Mouse (Mus musculus) heart, adult 8-10 months (tissue): ENCODE measurements at regions not wholly inside any gene's neighbourhood (a gene's known extent, or its start where the extent isn't known, plus 50 kb on each side); places are given as distances from the start of the nearest gene placed in this dataset.
A peak's percentile ranks its signal among the peaks of the same experiment; 100 is the strongest.

ENCODE experiments used
- DNase-seq: peaks from one replicate; pipeline ENCODE4 v3.0.0; 2022; ENCODE audit warnings: low spot score

DNA sequence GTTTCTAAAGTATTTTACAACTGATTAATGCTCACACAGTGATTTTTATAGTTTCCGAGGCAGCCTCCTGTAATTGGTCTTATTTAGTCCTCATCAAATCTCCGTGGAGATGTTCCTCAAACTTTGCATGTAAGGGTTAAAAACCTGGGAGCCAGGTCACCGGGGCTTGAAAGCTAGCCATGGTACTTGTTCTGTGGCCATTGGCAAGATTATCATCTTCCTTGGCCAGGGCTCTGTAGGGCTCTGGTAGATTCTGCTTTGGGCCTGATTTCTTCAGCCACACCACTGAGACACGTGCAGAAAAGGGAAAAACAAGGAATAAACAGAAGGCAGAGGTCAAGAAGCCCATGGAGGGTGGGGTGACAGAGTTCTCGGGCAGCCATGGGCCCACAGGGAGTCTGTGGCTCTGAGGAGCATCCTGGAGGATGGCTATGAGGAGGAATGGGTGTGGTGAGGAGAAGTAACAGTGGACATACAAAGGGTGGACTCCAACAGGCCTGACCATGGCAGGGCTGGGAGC, 50.7 kb upstream of the Eps8l3 start:
- no peak for DNase-seq

DNA sequence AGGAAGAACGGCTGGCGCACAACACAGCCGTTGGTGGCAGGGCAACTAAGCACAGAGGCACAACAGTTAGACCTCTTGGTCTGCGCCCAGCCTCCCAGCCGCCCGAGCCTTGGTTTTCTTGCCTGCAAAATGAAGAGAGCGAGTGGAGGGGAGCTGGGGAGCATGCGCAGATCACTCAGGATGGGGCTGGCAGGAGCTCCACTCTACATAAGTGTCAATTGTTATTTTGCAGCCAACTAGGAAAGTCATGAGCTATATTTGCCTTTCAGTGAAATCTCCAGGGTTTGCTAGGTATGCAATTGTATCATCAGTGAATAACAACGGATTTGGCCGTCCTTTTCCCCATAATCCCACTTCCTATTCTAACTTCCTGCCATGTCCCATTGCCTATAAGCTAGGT, 51.6 kb upstream of the Eps8l3 start:
- peak; percentile 62 for DNase-seq

DNA sequence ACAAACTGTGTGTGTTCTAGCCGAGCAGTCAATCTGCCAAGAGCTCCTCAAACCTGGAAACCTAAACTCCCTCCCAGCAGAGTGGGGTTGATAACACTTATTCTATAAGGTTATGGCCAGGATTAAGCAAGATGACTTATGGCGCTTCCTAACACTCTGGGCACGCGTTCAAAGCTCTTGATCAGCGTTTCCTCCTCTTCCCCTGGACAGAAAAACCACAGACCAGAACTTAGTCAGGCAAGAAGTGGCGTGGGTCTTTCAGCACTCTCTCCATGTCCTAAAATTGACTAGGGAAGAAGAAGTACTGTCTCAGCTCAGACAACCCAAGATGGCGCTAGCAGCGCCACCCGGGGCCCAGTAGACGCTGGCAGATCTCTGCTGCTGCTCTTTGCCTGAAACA, 52.7 kb upstream of the Eps8l3 start:
- DNase-seq, result no peak

DNA sequence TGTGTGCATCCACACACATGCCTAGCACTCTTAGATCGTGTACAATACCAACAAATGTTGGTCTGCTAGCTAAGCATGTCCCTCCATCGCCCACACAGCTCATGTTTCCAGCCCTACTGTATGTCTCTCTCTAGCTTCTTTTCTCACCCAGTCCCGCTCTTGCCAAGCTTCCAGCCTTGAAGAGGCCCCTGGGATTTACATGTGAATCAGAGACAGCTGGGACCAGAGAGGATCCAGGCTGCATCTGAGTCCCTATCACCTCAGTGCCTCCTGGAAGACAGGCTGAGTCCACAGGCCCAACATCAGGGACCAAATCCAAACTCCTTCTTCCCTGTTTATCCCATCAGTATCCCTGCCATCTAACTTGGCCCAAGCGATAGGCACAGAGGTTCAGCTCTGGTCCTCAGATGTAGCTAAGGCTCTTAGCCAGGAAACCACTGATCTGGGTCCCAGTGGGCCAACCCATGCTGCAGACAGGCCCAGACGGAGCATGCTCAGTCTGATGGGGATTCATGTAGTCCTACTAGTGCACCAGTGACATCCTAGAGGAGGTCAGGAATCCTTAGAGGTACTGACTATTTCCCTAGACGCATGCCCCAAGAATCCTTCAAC, 53.3 kb upstream of the Eps8l3 start:
- no peak for DNase-seq

DNA sequence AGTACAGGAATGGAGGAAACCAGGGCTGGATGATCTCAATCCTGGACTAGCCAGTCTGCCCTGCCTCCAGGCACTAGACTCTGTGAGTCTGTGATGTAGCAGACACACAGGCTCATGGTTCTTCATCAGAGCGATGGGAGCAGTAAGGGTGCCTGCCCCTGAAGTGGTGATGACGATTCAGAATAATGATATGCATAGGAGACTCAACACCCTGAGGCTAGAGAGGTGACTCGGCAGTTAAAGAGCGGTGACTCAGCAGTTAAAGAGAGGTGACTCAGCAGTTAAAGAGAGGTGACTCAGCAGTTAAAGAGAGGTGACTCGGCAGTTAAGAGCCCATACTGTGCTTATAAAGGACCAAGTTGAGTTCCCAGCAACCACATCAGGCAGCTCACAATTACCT, 53.9 kb upstream of the Eps8l3 start:
- no peak for DNase-seq

DNA sequence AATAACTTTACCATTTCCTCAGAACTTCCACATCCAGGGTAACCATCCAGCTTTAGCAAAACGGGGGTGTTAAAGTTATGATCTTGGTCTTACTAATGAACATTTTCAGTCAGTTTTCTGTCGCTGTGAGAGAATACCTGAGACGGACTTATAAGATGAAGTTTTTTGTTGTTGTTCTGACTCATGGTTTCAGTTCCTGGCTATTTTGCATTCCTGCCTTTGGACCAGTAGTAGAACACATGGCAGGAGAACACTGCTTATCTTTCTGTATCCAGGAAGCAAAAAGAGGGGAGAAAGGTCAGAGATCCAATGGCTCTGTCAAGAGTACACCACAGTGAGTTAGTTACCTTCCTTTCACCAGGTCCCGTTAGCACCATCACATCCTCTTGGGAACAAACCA, 54.5 kb upstream of the Eps8l3 start:
- DNase-seq, result no peak

DNA sequence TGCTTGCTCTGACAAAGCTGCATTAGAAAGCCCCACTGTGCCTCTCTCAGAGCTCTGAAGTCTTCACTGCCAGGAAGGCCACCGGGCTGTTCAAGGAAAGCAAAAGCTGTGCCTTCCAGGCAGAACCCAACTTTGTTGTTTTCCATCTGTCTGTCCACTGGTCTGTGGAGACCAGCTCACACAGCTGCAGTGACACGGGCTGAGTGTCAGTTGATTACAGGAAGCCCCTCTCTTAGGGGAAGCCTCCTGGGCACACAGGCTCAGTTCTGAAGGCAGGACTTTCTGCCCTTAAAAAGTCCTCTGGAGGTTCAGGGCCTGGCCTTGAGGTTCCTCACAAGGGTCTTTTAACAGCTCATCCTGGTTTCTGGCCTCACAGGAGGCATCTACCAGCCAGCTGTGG, 55.1 kb upstream of the Eps8l3 start:
- no peak for DNase-seq

DNA sequence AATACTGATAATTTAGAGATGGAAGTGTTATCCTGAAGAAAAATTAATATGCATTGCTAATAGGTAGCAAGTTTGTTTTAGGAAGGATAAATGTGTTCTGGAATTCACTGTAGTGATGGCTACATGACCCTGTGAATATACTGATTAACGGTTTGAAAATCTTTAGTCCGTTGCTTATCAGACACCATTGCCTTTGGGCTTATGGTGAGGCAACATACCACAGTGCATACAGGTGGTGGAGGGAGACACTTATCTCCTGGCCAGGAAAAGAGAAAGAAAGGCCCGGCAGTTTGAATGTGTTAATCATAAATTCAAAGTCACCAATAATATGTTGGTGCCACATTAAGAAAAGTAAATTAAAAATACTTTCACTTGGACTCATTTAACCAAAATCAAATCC, 57.4 kb upstream of the Eps8l3 start:
- DNase-seq, result no peak

DNA sequence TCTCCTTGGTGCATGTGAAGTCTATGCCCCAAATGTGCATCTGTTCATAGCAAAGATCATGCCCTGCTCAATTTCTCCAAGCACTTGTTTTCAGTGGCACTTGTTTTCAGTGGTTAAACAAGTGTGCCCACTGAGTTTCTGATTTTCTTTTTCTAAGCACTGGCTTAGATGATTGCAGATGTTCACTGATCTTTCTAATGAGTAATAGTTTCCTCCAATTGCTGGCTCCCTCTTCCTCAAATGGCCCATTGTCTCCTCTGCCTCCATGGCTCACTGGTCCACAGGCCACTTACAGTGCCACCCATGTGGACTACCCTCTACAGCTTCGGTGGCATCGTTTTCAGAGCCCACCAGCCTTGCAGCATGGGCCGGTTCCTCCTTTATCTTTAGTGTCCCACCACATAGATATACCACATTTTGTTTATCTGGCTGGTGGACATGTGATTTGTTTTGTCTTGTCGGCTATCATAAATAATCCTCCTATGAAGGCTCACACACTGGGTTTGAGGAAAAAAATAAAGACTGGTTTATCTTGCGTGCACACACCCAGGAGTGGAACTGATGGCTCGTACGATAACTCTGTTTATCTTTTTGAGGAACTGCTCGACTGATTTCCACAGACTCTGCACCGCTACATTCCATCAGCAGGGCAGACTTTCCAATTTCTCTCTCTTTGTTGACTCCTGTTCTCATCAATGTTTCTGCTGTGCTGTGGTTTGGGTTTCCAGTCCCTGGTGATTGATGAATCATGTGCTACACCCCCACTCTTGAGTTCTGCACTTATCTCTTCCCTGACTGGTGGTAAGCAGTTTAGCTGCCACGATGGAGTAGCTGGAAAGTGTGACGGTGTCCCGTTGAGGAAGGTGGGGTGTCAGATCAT, 58.2 kb upstream of the Eps8l3 start:
- DNase-seq, result no peak

DNA sequence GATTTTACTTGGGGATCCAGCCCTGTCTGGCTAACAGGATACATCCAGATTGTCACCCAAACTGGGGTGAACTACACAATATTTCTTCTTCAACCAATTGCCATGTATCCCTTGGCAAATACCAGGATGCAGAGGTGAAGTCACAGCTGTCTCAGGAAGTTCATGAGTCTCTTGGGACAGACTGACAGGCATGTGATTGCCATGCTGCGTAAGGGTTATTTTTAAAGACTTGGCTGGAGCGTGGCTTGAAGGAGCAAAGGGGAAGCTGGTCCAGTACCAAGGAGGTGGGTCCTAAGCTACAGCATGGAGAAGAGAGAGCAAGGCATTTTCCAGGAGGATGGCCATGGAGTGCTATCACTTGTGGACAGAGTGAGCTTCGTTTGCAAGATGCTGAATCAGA, 55.8 kb upstream of the Csf1 start:
- peak; percentile 57 for DNase-seq

DNA sequence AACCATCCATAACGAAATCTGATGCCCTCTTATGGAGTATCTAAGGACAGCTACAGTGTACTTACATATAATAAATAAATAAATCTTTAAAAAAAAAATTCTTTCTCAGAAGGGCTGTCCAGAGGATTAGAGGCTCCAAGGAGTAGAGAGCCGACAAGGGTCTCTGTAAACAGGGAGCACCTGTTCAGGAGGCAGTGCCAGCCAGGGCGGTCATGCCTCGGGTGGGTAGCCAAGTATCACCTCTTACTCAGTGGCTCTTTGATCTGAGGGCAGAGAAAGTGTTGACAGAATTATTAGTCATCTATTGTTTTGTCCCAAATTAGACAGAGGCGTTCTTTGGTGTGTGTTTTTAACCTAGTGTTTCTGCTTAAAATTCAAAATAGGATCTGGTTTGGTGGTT, 54.0 kb upstream of the Csf1 start:
- no peak for DNase-seq

DNA sequence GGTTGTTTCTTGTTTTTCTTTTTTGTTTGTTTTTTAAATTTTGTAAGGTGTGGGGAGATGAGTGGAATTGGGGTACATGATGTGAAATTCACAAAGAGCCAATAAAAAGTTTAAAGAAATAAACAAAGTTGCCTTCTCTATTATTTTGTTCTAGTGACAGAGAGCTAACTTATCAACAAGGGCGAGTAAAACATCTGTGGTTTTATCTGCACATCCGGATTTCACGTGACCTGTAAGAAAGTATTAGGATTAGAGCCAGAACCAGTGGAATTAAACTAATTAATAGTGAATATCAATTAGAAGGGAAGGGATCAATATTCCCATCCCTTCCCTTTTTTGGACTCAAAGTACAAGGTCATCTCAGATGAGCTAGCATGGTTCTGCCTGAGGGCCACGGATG, 52.6 kb upstream of the Csf1 start:
- DNase-seq, result no peak

DNA sequence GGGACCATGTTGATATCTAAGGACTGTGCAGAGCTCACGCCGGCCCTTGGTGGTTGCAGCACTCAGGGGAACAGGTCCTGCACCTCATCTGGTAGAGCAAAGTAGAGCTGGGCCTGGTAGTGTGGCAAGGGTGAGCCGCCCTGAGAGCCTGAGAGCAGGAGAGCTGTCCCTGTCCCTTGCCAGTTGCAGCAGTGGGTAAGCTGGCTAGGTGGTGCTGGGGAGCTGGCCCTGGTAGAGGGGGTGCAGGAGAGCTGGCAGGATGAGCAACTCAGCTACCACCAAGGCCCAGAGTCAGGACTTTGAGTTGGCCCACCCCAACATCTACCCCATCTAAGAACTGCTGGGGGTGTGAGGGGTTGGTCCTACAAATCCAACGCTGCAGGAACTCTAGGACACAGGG, 52.1 kb upstream of the Csf1 start:
- DNase-seq, result no peak

DNA sequence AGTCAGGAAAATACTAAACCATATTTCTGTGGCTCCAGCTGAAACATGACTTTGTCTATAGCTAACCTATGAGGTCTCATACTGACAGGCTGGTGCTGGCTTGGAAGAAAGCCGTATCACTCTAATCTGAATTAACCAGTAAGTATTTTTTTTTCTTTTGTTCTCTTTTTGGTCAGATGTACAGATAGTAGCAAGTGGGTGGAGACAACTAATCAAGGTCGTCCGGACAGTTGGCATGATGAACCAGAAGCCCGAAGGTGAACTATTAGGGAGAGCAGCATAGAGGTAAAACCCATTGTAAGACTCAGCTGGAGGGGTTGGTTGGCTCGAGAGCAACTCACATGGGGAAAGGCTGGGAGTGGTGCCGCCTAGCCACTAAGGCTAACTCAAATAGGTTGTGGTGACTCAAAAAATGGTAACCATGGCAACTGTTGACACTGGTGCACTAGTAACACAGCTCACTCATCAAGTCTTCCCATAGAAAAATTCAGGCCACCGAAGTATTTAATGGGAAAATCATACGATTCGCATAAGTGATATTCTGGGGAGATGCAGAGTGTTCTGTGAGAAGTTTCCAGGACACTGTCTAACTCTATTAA, 50.3 kb upstream of the Csf1 start:
- no peak for DNase-seq
